Mouse (Mus musculus) megakaryocyte, embryonic 14.5 days (primary cell): ENCODE measurements around the gene Rbm20.

ENCODE experiments used
- FLI1 ChIP-seq: IDR thresholded peaks from 2 replicates; pipeline ENCODE4 v1.6.1; 2012; ENCODE audit warnings: low read length, inconsistent platforms, mixed read lengths
- GATA1 ChIP-seq: IDR thresholded peaks from 3 replicates; pipeline ENCODE4 v1.6.1; 2012; ENCODE audit warnings: mixed read lengths, low read length, inconsistent platforms, borderline replicate concordance

DNA sequence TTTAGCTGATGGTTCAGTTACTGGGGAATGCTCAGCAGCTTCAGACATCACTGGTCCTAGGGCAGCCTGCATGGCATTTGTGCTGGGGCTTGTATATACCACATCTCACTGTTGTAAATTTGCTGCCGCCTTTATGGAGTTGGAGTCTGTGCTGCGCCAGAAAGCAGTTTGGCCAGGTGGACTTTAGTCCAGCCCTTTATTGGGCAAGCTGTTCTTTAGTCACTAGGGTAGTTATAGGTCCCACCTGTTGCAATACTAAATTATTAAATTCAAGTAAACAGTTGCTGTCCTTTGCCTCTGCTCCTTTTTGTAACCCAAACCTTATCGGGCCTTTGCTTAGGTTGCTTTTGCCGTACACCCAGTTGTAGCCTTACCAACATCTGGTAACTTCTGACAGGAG is 237.8 kb downstream of the Rbm20 start:
- no peak for TF ChIP-seq GATA1
- TF ChIP-seq FLI1 = no peak
